Mouse (Mus musculus) T-helper 17 cell (primary cell): ENCODE data around the gene Chd1l.

Source experiments
- in situ Hi-C, 2 experiments: fragments of 300-600 bp; cut with MboI, MseI; formaldehyde crosslinking; loops; 1 replicate in 1 of 2; 2 replicates in 1 of 2; pipeline ENCODE4 v1.15.1; 2025; ENCODE audit warnings: high pct_unique_total_duplicates in 2 of 2

Chd1l gene

DNA sequence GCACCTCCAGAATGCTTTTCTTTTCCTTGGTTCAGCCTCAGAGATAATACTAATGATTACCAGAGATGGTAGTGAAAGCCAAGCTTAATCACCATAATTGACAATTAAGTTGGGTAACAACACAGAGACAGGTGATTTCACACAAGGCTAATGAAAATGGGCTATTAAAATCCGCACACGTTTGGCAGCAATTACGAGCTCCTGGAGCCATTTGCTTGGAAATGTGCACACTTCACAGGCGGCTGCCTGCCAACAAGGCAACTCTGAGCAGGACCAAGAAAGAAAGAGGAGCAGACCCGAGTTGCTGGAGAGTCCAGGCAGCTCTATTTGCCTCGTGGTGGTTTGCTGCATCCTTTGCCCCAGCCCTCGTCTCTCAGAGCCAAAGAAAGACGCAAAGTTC, 84.5 kb downstream of the Chd1l start:
- in situ Hi-C loops, result no loop called here

DNA sequence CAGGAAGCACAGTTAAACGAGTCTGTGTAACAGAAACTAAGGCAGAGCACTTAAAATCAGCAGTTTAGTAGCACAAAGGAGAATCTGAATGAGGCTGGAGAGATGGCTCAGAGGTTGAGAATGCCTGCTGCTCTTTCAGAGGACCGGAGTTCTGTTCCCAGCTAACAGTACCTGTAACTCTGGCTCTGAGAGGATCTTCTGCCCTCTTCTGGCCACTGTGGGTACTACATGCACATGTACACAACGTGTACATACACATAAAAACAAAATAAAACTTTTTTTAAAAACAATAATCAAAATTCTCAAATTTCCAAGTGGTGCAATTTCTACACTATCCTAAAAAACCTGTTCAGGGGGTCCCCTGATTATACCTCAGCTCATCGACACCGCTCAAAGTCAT, 85.2 kb downstream of the Chd1l start:
- in situ Hi-C loops, result loop anchor here in 1 of 2 experiments (25.0 kb wide), 2 partner anchors 1162 to 1812 kb away; no protein-coding TSS in a partner anchor

DNA sequence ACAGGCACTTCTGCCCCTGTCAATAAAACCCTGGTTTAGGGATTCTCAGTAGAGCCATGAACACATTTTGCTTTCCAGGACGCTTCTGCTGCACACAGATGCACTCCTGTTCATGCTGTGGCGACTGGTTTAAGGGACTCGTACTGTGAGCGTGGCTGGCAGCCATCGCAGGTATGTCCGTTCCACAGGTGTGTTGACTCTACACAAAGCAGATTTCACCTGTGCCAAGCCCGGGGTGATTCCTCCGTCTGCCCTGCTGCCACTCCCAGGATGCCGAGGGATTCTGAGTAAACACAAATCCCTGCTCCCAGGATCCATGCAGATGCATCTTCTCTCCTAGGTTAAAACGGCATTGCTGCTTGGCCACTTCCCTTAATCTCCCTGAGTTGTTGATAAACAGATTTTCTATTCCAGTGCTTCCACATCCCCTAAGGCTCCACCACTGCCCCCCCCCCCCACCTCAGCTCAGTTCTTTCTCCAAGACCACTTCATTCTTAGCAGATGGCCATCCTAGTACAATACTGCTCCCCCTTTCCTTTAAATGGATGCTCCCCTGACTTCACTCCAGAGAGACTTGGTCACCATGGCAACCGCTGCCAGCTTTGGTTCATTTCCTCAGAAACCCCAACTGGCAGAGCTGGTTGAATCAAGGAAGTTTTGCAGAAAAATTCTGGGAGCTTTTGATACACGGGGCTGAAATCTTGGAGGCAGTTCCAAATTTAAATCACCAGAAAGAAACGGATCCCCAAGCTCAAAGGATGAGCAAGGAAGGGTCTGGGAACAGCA, 87.9 kb downstream of the Chd1l start:
- in situ Hi-C loops, result loop anchor here in 1 of 2 experiments (25.0 kb wide), 2 partner anchors 1165 to 1815 kb away; no protein-coding TSS in a partner anchor

DNA sequence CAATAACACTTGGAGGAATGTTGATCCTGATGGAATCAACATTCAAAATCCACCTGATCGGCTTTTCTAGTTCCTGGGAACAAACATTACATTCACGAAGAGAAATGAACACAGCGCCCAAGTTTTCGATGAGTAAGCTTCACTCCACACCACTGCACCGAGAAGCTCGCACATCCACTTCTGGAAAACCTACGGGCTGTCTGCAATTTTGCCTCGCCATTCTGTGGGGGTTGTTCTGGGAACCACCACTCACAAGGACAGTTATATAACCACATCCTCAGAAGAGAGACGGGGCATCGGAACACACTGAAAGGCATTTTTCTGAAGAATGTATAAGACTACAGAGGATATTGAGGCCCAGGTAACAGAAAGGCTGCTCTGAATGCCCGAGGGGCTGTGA, 90.1 kb downstream of the Chd1l start:
- in situ Hi-C loops, result loop anchor here in 1 of 2 experiments (25.0 kb wide), 2 partner anchors 1167 to 1817 kb away; no protein-coding TSS in a partner anchor

DNA sequence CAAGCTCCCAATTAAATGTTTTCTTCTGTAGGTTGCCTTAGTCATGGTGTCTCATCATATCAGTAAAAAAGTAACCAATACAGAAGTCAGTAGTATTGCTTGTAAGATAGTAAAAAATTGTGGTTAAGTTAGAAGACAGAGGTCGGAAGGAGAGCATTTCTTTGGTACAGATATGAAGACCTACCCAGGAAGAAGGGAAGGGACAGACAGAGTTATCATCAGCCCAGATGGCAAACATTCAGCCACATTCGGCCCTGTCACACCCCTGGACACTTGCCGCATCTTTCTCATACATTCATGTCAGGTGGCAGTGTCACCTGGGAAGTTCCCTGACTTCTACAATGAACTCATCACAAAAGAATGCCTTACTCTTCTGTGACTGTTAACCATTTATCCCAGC, 97.7 kb downstream of the Chd1l start:
- in situ Hi-C loops, result loop anchor here in 1 of 2 experiments (25.0 kb wide), 2 partner anchors 1175 to 1825 kb away; no protein-coding TSS in a partner anchor
